Mouse (Mus musculus): ENCODE results near the gene Slc12a8. TPM values are rescaled to one million over a fixed set of nuclear protein-coding genes. Genes with fewer than 3 reads are reported as not detected.

The Slc12a8 gene
- total and polyA plus RNA-seq, 2 experiments from 2014 or later: 1.1 to 2.1 TPM

GRCm38 (mm10) chr16:33611291-33611690 is 94.2 kb downstream of the Slc12a8 start:
- Histone ChIP-seq H3K27me3 (ENCODE audit: insufficient read depth, low read length) (no peaks in the 10 kb centered on the region), H3K4me1 (ENCODE audit: insufficient read depth) (0 out of 2 replicates have a peak, but pooled peaks cover 5% of the 10 kb centered on the region), H3K4me3 (ENCODE audit: low read depth, low read length) (no peak overlapping the region), H3K9me3 (ENCODE audit: low read length) (no peaks in the 10 kb centered on the region), H3K27ac (ENCODE audit: low read depth, low read length) (no peak overlapping the region), H3K4me2 (ENCODE audit: low read depth) (no peak overlapping the region), H3K9ac (no peak overlapping the region), H3K36me3 (ENCODE audit: insufficient read depth) (no peaks in the 10 kb centered on the region)
- no peak for DNase-seq
- no peak for ATAC-seq
- TF ChIP-seq CTCF (IDR thresholded peaks at IDR 0.05; ENCODE audit: low read depth): no peak
- 75% methylated on average over 8 of the region's 8 CpGs for WGBS

- 66% methylated on average over 6 of the region's 6 CpGs for WGBS
- no peak for TF ChIP-seq CTCF (IDR thresholded peaks at IDR 0.05; ENCODE audit: low read depth)
- ATAC-seq (no peak; the same call in 1 of the 2 replicates), DNase-seq (peak; percentile 30)
- H3K27ac ChIP-seq (ENCODE audit: low read depth, low read length): no peak overlapping the region
- no peak overlapping the region for H3K4me3 ChIP-seq (ENCODE audit: low read depth, low read length)
- no peaks in the 10 kb centered on the region for H3K9me3 ChIP-seq (ENCODE audit: low read length)
- H3K27me3 ChIP-seq (ENCODE audit: insufficient read depth, low read length): no peaks in the 10 kb centered on the region
- H3K9ac ChIP-seq: no peak overlapping the region
- H3K36me3 ChIP-seq (ENCODE audit: insufficient read depth): no peaks in the 10 kb centered on the region
- no peak overlapping the region for H3K4me2 ChIP-seq (ENCODE audit: low read depth)
- no peaks in the 10 kb centered on the region for H3K4me1 ChIP-seq (ENCODE audit: insufficient read depth)
Observed at GRCm38 (mm10) chr16:33612056-33612770, 95.1 kb downstream of the Slc12a8 start.

- DNase-seq: no peak
- H3K27ac ChIP-seq (ENCODE audit: low read depth, low read length): no peak overlapping the region
- H3K4me2 ChIP-seq (ENCODE audit: low read depth): no peak overlapping the region
- no peak for ATAC-seq
- H3K4me3 ChIP-seq (ENCODE audit: low read depth, low read length): no peak overlapping the region
- H3K36me3 ChIP-seq (ENCODE audit: insufficient read depth): no peaks in the 10 kb centered on the region
- no peaks in the 10 kb centered on the region for H3K4me1 ChIP-seq (ENCODE audit: insufficient read depth)
- H3K27me3 ChIP-seq (ENCODE audit: insufficient read depth, low read length): no peaks in the 10 kb centered on the region
- 60% methylated on average over 3 of the region's 3 CpGs for WGBS
- H3K9me3 ChIP-seq (ENCODE audit: low read length): no peaks in the 10 kb centered on the region
- no peak overlapping the region for H3K9ac ChIP-seq
- no peak for TF ChIP-seq CTCF (IDR thresholded peaks at IDR 0.05; ENCODE audit: low read depth)
Observed at GRCm38 (mm10) chr16:33615986-33616385, 98.9 kb downstream of the Slc12a8 start.

GRCm38 (mm10) chr16:33621836-33622235 is 104.7 kb downstream of the Slc12a8 start:
- 59% methylated on average over 3 of the region's 3 CpGs for WGBS
- Histone ChIP-seq H3K4me2 (ENCODE audit: low read depth) (no peak overlapping the region), H3K9ac (no peak overlapping the region), H3K4me1 (ENCODE audit: insufficient read depth) (no peaks in the 10 kb centered on the region), H3K27me3 (ENCODE audit: insufficient read depth, low read length) (no peaks in the 10 kb centered on the region), H3K9me3 (ENCODE audit: low read length) (no peaks in the 10 kb centered on the region), H3K36me3 (ENCODE audit: insufficient read depth) (no peaks in the 10 kb centered on the region), H3K4me3 (ENCODE audit: low read depth, low read length) (no peak overlapping the region), H3K27ac (ENCODE audit: low read depth, low read length) (no peak overlapping the region)
- ATAC-seq: no peak
- TF ChIP-seq CTCF (IDR thresholded peaks at IDR 0.05; ENCODE audit: low read depth): no peak
- DNase-seq: no peak

GRCm38 (mm10) chr16:33624586-33624985 is 107.5 kb downstream of the Slc12a8 start:
- no peak for TF ChIP-seq CTCF (IDR thresholded peaks at IDR 0.05; ENCODE audit: low read depth)
- H3K4me2 ChIP-seq (ENCODE audit: low read depth): no peak overlapping the region
- H3K27ac ChIP-seq (ENCODE audit: low read depth, low read length): no peak overlapping the region
- no peak overlapping the region for H3K4me3 ChIP-seq (ENCODE audit: low read depth, low read length)
- H3K9me3 ChIP-seq (ENCODE audit: low read length): no peaks in the 10 kb centered on the region
- no peak for DNase-seq
- H3K36me3 ChIP-seq (ENCODE audit: insufficient read depth): no peaks in the 10 kb centered on the region
- H3K9ac ChIP-seq: no peak overlapping the region
- 94% methylated on average over 9 of the region's 9 CpGs for WGBS
- no peak for ATAC-seq
- H3K4me1 ChIP-seq (ENCODE audit: insufficient read depth): no peaks in the 10 kb centered on the region
- H3K27me3 ChIP-seq (ENCODE audit: insufficient read depth, low read length): no peaks in the 10 kb centered on the region

- TF ChIP-seq CTCF (IDR thresholded peaks at IDR 0.05; ENCODE audit: low read depth): no peak
- Histone ChIP-seq H3K4me3 (ENCODE audit: low read depth, low read length) (no peak overlapping the region), H3K9me3 (ENCODE audit: low read length) (no peaks in the 10 kb centered on the region), H3K36me3 (ENCODE audit: insufficient read depth) (no peaks in the 10 kb centered on the region), H3K27me3 (ENCODE audit: insufficient read depth, low read length) (no peaks in the 10 kb centered on the region), H3K9ac (no peak overlapping the region), H3K4me2 (ENCODE audit: low read depth) (no peak overlapping the region), H3K27ac (ENCODE audit: low read depth, low read length) (no peak overlapping the region), H3K4me1 (ENCODE audit: insufficient read depth) (no peaks in the 10 kb centered on the region)
- no peak for ATAC-seq
- DNase-seq: no peak
- WGBS: 80% methylated on average over 5 of the region's 5 CpGs
Observed at GRCm38 (mm10) chr16:33629539-33629938, 112.4 kb downstream of the Slc12a8 start.

- Histone ChIP-seq H3K4me3 (ENCODE audit: low read depth, low read length) (no peak overlapping the region), H3K9ac (no peak overlapping the region), H3K9me3 (ENCODE audit: low read length) (no peaks in the 10 kb centered on the region), H3K4me2 (ENCODE audit: low read depth) (no peak overlapping the region), H3K27me3 (ENCODE audit: insufficient read depth, low read length) (no peaks in the 10 kb centered on the region), H3K27ac (ENCODE audit: low read depth, low read length) (no peak overlapping the region), H3K4me1 (ENCODE audit: insufficient read depth) (no peaks in the 10 kb centered on the region), H3K36me3 (ENCODE audit: insufficient read depth) (no peaks in the 10 kb centered on the region)
- TF ChIP-seq CTCF (IDR thresholded peaks at IDR 0.05; ENCODE audit: low read depth): no peak
- WGBS: 81% methylated on average over 12 of the region's 12 CpGs
- DNase-seq (no peak), ATAC-seq (no peak)
Observed at GRCm38 (mm10) chr16:33635836-33636595, 118.9 kb downstream of the Slc12a8 start.

Measured in forebrain, postnatal 0 days (tissue).